Mouse (Mus musculus) forebrain, postnatal 0 days (tissue): ENCODE measurements around the gene Cyb561d2. TPM values are rescaled to one million over a fixed set of nuclear protein-coding genes. Genes with fewer than 3 reads are reported as not detected.
A peak's percentile ranks its signal among the peaks of the same experiment; 100 is the strongest.

Experiments
- ATAC-seq: fragments of 200-750 bp; cut with Nextera tagmentation; 2 replicates; pipeline ENCODE4 v1.8.0; 2017; ENCODE audit warnings: mild to moderate bottlenecking, moderate library complexity
- DNase-seq: peaks from one replicate; pipeline ENCODE4 v3.0.0-alpha.2; 2015
- H3K27ac ChIP-seq: fragments of 300-500 bp; sonication (generic); 2 replicates; pipeline ENCODE4 v1.5.1; 2014; ENCODE audit warnings: low read depth, mild to moderate bottlenecking, antibody characterized with exemption, low read length, moderate library complexity, mixed read lengths
- H3K27me3 ChIP-seq: fragments of 300-500 bp; sonication (generic); 2 replicates; pipeline ENCODE4 v1.6.1; 2014; ENCODE audit warnings: mild to moderate bottlenecking, low read length, mixed read lengths; ENCODE audit not compliant: insufficient read depth
- H3K36me3 ChIP-seq: fragments of 300-500 bp; sonication (generic); 2 replicates; pipeline ENCODE4 v1.6.1; 2014; ENCODE audit warnings: mild to moderate bottlenecking, moderate library complexity; ENCODE audit not compliant: insufficient read depth
- H3K4me1 ChIP-seq: fragments of 300-500 bp; sonication (generic); 2 replicates; pipeline ENCODE4 v1.6.1; 2014; ENCODE audit warnings: antibody characterized with exemption; ENCODE audit not compliant: insufficient read depth
- H3K4me2 ChIP-seq: fragments of 300-500 bp; sonication (generic); 2 replicates; pipeline ENCODE4 v1.6.1; 2014; ENCODE audit warnings: low read depth, mild to moderate bottlenecking, moderate library complexity
- H3K4me3 ChIP-seq: fragments of 300-500 bp; sonication (generic); 2 replicates; pipeline ENCODE4 v1.5.1; 2014; ENCODE audit warnings: low read depth, low read length, mixed read lengths
- H3K9ac ChIP-seq: fragments of 300-500 bp; sonication (generic); 2 replicates; pipeline ENCODE4 v1.6.1; 2014; ENCODE audit warnings: mild to moderate bottlenecking
- H3K9me3 ChIP-seq: fragments of 300-500 bp; sonication (generic); 2 replicates; pipeline ENCODE4 v1.6.1; 2016; ENCODE audit warnings: low read length
- CTCF ChIP-seq: sonication (generic); IDR thresholded peaks from 2 replicates; pipeline ENCODE4 v1.5.1; 2016; ENCODE audit warnings: antibody characterized with exemption, control low read depth, low read depth
- WGBS: fragments of 180-500 bp; shearing (Covaris S2); extraction: QIAGEN DNeasy Blood & Tissue Kit; methylation state at CpG from one replicate; pipeline ENCODE4 v1.1.7; 2014; 5-methylcytosine and 5-hydroxymethylcytosine counted together
- polyA plus RNA-seq: library from polyadenylated mRNA; unstranded; fragments of >200 nt; fragmentation: Nextera tagmentation; extraction: Ambion mirVana; gene quantifications from 2 replicates; pipeline ENCODE4 v1.2.1, GENCODE M21; 2015
- total RNA-seq: library from RNA; depleted of rRNA; stranded (reverse); fragments of >200 nt; gene quantifications from 2 replicates; pipeline ENCODE4 v1.2.3, GENCODE M21; 2014

Gene Cyb561d2
- total and polyA plus RNA-seq, 2 experiments from 2014 or later, result 36.0 to 47.0 TPM

DNA sequence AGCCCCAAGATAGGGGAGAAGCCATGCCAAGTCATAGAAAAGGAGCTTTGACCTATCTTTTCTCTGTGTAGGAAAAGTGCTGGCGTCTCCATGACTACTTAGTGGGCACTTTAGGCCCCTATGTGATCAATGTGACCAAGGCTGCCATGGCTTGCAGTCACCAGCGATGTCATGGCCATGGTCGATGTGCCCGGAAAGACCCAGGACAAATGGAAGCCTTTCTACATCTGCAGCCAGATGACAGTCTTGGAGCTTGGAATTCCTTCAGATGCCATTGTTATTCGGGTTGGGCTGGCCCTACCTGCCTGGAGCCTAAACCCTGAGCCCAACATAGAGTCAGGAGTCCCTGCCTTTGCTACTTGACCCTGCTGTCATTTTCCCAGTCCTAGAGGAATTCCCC is 44.5 kb upstream of the Cyb561d2 start:
- H3K9ac ChIP-seq, result no peak overlapping the region
- no peak for TF ChIP-seq CTCF
- DNase-seq (no peak), ATAC-seq (no peak)
- no peaks in the 10 kb centered on the region for H3K9me3 ChIP-seq
- no peak overlapping the region for H3K4me3 ChIP-seq
- no peaks in the 10 kb centered on the region for H3K27me3 ChIP-seq
- H3K27ac ChIP-seq, result no peak overlapping the region
- peaks cover 6% of the 10 kb centered on the region; the same call in 1 of the 2 replicates for H3K4me1 ChIP-seq
- WGBS, result 93% methylated on average over 5 of the region's 5 CpGs
- no peak overlapping the region for H3K4me2 ChIP-seq
- peaks cover 23% of the 10 kb centered on the region for H3K36me3 ChIP-seq

DNA sequence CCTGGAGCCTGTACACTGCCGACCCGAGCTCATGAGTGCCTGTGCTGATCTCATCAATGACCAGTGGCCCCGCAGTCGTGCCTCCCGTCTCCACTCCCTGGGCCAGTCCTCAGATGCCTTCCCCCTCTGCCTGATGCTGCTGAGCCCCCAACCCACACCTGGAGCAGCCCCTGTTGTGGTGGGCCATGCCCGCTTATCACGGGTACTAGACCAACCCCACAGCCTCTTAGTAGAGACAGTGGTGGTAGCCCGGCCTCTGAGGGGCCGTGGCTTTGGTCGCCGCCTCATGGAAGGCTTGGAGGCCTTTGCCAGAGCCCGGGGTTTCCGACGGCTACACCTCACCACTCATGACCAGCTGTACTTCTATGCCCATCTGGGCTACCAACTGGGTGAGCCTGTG is 41.2 kb upstream of the Cyb561d2 start:
- no peaks in the 10 kb centered on the region for H3K9me3 ChIP-seq
- ATAC-seq (no peak), DNase-seq (no peak)
- H3K36me3 ChIP-seq, result peaks cover 5% of the 10 kb centered on the region; the same call in 1 of the 2 replicates
- no peak overlapping the region for H3K4me2 ChIP-seq
- no peak overlapping the region for H3K4me3 ChIP-seq
- no peak overlapping the region for H3K27ac ChIP-seq
- TF ChIP-seq CTCF, result no peak
- 91% methylated on average over 14 of the region's 14 CpGs for WGBS
- H3K27me3 ChIP-seq, result no peaks in the 10 kb centered on the region
- peaks cover 8% of the 10 kb centered on the region for H3K4me1 ChIP-seq
- H3K9ac ChIP-seq, result no peak overlapping the region

DNA sequence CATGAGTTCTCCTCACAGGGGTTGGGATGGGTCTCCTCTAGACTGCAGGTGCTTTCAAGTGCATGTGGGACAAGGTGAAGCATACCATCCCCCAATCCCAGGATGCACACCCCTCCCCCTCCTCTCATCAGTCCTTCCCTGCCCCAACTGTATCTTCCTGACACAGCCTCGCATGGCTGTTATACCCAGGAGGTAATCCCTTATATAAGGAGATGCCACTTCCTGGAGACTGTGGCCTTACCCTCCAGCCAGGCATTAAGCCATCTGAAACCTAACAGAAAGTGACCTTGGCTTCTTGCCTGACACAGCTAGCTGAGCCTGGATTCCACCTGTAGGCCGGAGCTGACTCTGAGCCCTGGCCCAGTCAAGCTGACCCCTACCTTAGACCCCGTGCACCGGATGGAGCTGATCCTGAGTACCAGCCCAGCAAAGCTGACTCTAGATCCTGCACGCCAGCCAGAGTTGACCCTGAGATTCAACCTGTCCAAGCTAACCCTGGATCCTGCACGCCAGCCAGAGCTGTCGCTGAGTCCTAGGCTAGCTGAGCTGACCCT is 40.6 kb upstream of the Cyb561d2 start:
- DNase-seq (no peak), ATAC-seq (no peak)
- H3K4me2 ChIP-seq, result no peak overlapping the region
- no peaks in the 10 kb centered on the region for H3K27me3 ChIP-seq
- 89% methylated on average over 7 of the region's 7 CpGs for WGBS
- H3K9me3 ChIP-seq, result no peaks in the 10 kb centered on the region
- peaks cover 6% of the 10 kb centered on the region; the same call in 1 of the 2 replicates for H3K4me1 ChIP-seq
- H3K27ac ChIP-seq, result no peak overlapping the region
- H3K36me3 ChIP-seq, result peaks cover 5% of the 10 kb centered on the region; the same call in 1 of the 2 replicates
- no peak overlapping the region for H3K9ac ChIP-seq
- no peak for TF ChIP-seq CTCF
- no peak overlapping the region for H3K4me3 ChIP-seq

DNA sequence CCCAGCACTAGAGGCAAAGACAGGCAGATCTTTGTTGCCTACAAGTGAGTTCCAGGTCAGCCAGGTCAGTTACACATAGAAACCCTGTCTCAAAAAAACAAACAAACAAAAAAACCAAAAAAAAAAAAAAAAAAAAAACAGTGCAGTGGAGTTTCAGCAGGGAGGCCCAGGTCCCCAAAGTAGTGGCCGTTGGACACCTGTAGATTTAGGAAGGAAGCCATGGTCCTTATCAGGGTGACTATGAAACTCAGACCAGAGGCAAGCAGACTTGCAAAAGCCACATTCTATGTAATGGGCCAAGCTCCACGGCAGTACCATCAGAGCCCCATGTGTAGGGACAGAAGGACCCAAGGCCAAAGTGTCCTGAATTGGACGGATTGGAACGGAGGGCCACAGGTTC is 39.6 kb upstream of the Cyb561d2 start:
- no peak for ATAC-seq
- Histone ChIP-seq H3K9me3 (no peaks in the 10 kb centered on the region), H3K9ac (peak overlapping the region; percentile 68; the same call in 1 of the 2 replicates)

DNA sequence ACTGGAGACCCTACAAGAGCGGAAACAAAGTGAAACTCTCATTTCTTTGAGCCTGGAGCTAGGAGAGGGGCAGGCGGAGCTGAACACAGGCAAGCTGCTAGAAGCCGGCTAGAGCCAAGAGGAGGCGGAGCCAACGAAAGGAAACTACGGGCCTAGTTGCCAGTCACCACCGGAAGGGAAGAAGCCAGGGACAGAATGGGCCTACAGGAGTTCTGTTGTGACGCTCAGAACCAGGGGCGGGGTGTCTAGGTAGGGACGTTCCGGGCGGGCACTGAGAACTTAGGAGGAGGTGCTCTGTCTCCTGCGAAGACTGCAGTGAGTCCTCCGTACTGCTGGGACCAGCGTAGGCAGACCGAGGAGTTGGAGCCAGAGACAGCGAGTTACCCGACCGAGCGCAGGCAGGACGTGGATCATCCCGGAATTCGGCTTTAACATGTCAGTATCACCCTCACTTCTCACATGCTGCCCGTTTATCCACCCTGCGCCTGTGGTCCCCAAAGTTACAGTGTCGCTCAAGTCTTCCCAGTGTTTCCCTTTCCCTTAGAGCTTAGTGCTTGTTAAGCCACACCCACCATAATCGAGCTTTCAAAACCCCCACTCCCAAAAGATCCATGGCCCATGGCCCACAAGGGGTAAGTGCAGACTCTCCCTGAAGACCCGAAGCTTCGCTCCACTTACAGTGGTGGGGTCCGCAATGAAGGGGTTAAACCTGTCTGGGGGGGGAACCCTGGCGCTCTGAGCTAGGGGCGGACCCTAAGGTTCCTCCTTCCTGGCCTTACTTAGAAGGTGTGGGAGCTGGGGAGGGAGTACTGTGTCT is 38.7 kb upstream of the Cyb561d2 start, which contains the start of gene Hyal3:
Gene Hyal3, plus strand, starts transcription at position 318 of the 817 bp plus-strand sequence.
- no peak for TF ChIP-seq CTCF
- Histone ChIP-seq H3K27me3 (no peaks in the 10 kb centered on the region), H3K4me2 (peak within 1 kb of the TSS; percentile 83), H3K9me3 (no peaks in the 10 kb centered on the region), H3K9ac (peak within 1 kb of the TSS; percentile 68), H3K36me3 (peaks cover 5% of the 10 kb centered on the region; the same call in 1 of the 2 replicates), H3K27ac (peak within 1 kb of the TSS; percentile 81), H3K4me1 (peaks cover 6% of the 10 kb centered on the region; the same call in 1 of the 2 replicates), H3K4me3 (peak within 1 kb of the TSS; percentile 57)
- under 1% methylated on average over 32 of the region's 32 CpGs for WGBS
- peak; percentile 91 for ATAC-seq
- DNase-seq, result peak; percentile 92

More for the DNA sequence above, 39.6 kb upstream of the Cyb561d2 start:
- Histone ChIP-seq H3K27me3 (no peaks in the 10 kb centered on the region), H3K4me3 (peak overlapping the region; percentile 57), H3K4me2 (peak overlapping the region; percentile 83), H3K27ac (0 out of 2 replicates have a peak overlapping the region, but pooled peaks have one; percentile 81), H3K36me3 (peaks cover 5% of the 10 kb centered on the region; the same call in 1 of the 2 replicates), H3K4me1 (peaks cover 6% of the 10 kb centered on the region; the same call in 1 of the 2 replicates)
- no peak for DNase-seq
- TF ChIP-seq CTCF, result no peak
- 86% methylated on average over 4 of the region's 4 CpGs for WGBS

DNA sequence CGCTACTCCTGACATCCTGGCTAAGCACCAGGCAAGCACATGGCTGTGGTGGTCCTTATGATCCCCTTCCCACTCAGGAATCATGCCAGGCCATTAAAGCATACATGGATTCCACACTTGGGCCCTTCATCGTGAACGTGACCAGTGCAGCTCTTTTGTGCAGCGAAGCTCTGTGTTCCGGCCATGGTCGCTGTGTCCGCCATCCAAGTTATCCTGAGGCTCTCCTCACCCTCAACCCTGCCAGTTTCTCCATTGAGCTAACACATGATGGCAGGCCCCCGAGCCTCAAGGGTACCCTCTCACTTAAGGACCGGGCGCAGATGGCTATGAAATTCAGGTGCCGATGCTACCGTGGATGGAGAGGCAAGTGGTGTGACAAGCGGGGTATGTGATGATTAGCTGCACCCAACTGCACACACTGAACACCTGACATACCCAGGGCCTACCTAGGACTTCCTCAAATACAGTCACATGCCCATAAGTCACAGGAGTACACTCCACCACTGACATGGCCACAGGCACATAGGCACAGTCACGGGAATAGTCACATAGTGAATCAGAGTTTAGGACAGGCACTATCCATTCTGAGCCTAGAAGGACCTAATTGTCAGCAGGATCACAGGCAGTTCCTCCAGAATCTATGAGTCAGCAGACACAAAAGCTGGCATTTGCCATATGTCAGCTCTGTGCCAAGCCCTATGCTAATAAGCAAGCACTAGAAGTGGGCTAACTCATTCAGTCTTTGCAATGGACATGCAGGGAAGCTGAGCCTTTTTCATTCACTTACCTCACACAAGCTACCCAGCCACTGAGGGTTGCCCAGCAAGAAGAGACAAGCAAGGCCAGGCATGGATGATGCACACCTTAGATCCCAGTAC is 37.3 kb upstream of the Cyb561d2 start:
- WGBS, result 91% methylated on average over 14 of the region's 14 CpGs
- Histone ChIP-seq H3K4me2 (0 out of 2 replicates have a peak overlapping the region, but pooled peaks have one; percentile 83), H3K27ac (peak overlapping the region; percentile 35; the same call in 1 of the 2 replicates), H3K9ac (0 out of 2 replicates have a peak overlapping the region, but pooled peaks have one; percentile 14), H3K4me1 (peaks cover 6% of the 10 kb centered on the region; the same call in 1 of the 2 replicates), H3K36me3 (peaks cover 11% of the 10 kb centered on the region), H3K4me3 (no peak overlapping the region), H3K9me3 (no peaks in the 10 kb centered on the region), H3K27me3 (no peaks in the 10 kb centered on the region)
- DNase-seq (no peak), ATAC-seq (no peak)
- no peak for TF ChIP-seq CTCF
